Mouse (Mus musculus) heart, adult 8-10 months (tissue): ENCODE results near the gene 4930430F08Rik. TPM values are rescaled to one million over a fixed set of nuclear protein-coding genes. Genes with fewer than 3 reads are reported as not detected.
A peak's percentile ranks its signal among the peaks of the same experiment; 100 is the strongest.
"Not testable (repeated sequence)": the region's sequence is repeated elsewhere in the genome, so short reads cannot be mapped to it uniquely, and the experiment has no call there.

Experiments used
- DNase-seq: peaks from one replicate; pipeline ENCODE4 v3.0.0; 2022; ENCODE audit warnings: low spot score
- total RNA-seq, 4 experiments: library from RNA; stranded (reverse); gene quantifications; 2 replicates each; pipeline ENCODE4 v1.2.4; 2022

The 4930430F08Rik gene
- 1 to 10 TPM; 4.0 to 8.3 (median 5.6) TPM for total RNA-seq

GRCm38 (mm10) chr10:100590323-100590722 lies at the start of gene 4930430F08Rik, which contains the start of gene 1700017N19Rik:
TSS of gene 4930430F08Rik (minus strand) at chr10:100590423.
TSS of gene 1700017N19Rik (plus strand) at chr10:100590484.
- DNase-seq, result no peak

DNA sequence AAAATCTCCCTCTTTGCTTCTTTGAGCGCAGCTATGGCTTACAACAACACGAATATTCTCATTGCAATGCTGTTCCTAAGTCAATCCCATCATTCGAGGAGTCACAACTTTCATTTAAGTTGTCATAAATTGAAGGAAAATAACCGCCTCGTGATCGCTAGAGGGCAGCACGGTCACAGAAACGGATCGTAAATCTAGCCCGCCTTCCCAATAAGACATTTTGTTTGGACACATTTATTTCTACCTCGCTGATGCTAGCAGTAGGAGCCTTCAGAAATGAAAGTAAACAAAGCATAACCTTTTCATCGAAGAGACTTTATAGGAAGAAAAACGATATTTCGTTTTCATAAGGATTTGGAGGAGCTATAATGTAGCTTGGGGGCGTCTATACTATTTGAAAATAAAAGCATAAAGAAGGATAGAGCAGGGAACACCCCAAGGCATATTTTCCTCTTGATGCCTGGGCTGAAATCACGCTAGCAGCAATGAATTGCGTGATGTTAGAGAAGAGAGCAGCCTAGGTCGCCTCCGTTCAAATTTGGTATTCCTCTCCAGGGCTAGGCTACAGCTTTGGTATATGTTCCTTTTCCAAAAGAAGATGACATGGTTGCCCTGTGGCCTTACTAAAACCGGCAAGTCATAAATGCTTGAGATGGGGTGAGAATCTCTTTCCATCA lies 39.7 kb upstream of the 4930430F08Rik start:
- DNase-seq, result peak; percentile 2

DNA sequence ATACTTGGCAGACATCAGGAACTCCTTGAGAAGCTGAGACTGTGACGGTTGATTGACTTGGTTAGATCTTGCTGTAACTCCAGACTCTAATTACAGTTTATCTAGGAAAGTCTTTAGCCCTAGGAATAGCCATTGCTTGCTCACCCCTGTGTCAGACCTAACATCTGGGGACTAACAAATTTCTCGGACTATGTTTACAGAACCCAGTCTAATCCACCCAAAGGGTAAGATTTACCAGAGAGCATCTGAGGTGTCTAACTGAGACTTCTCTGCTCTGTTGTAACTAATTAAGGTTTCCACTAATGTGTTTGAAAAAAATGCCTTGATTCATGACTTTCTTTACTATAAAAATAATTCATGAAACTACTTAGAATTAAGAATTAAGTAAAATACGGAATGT lies 32.3 kb upstream of the 4930430F08Rik start:
- DNase-seq, result no peak

- DNase-seq, result no peak
Observed at GRCm38 (mm10) chr10:100620040-100620439, 29.8 kb upstream of the 4930430F08Rik start.

DNA sequence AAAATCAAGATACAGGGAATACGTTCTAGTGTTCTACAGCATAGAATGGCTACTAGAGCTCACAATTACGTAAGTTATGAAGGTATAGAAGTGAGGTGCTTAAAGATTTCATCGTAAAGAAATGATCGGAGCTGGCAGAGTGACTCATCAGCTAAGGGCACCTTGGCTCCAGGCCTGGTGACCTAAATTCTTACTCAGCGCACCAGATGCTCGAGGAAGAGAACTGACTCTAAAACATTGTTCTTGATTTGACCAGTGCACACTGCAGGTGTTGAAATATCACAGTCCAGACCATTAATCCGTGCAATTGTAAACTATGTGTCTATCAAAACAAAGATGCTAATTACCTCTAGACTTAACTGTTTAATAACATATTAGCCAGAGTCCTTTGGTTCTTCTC lies 29.3 kb upstream of the 4930430F08Rik start:
- DNase-seq, result no peak

DNA sequence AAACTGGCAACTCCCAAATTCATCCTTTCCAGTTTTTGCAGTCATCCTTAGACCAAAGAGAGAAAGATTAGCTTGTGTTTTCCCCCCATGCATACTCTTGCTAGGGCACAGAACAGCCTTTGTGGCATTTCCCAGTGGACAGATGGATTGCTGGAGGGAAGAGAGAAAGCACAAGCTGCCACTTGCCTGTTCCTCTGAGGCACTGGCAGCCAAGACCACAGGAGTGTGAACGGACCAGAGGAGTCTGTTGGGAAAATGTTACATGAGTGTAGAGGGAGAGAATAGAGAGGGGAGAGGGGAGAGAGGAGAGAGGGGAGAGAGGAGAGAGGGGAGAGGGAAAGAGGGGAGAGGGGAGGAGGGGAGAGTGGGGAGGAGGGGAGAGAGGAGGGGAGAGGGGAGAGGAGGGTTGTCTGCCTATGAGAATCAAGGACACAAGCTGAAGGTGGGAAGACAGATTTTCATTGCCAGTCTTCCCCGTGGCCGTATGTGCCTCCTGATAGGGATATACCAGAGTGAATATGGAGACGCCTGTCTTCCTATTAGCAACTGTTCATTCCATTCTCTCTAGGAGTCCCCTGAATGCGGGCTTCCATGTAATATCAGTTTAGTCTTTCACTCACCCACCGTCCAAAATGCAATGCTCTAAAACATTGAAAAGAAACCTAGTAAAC lies 27.1 kb upstream of the 4930430F08Rik start:
- no peak for DNase-seq

DNA sequence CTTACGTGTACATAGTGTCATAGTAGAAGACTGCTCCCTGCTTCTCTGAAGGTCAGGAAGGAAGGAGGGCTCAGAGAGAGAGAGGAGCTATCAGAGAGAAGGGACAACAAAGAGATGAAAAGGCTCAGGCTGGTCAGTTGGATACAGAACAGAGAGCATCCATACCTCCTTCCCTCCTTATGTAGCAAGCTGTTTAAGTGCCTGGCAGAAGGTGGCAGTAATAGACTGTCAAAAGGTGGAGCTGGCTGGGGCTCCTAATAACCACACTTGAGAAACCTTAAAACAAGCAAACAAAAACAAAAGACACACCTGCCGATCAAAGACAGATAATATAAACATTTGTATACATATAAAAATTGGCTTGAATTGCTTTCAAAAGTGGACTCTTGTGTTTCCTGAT lies 14.0 kb upstream of the 4930430F08Rik start:
- no peak for DNase-seq

DNA sequence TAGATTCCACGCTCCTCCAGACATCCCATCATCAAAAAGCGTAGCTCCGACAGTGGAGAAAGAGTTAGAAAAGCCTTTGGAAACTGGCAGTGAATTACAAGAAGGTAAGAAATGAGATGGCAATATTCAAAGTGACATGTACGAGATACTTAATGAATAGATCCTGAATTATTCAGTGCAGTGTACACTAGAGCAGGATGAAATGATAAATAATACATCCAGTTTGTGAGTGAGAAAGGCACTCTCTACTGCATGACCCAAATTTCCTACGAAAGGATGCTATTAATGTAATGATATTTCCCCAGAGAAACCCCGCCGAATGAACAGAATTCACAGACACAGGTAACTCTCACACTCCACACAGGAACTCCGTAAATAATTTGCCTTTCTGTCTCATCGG lies 13.3 kb upstream of the 4930430F08Rik start:
- DNase-seq, result no peak

- no peak for DNase-seq
Observed at GRCm38 (mm10) chr10:100598339-100598738, 8.1 kb upstream of the 4930430F08Rik start.

DNA sequence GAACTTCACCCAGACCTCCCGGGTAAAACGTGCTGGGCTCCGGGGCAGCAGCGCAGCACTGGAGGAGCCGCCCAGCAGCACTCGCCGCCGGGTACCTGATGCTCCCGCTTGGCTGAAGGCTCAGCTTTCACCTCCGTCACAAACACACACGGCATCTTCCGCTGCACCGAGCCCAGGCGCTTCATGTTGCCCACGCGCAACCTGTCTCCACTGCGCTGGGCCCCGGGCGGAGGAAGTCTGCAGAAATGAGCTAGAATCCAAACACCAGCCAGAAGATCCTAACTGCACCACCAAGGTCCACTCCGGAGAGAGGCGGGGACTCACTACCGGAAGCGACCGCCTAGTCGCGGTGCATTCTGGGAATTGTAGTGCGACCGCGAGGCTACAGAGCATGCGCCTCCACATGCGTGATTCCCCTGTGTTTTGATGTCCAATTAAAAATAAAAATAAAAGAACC lies 1.3 kb downstream of the 4930430F08Rik start:
- peak; percentile 86 for DNase-seq

GRCm38 (mm10) chr10:100588524-100588923 lies 1.7 kb downstream of the 4930430F08Rik start:
- DNase-seq, result peak; percentile 3

DNA sequence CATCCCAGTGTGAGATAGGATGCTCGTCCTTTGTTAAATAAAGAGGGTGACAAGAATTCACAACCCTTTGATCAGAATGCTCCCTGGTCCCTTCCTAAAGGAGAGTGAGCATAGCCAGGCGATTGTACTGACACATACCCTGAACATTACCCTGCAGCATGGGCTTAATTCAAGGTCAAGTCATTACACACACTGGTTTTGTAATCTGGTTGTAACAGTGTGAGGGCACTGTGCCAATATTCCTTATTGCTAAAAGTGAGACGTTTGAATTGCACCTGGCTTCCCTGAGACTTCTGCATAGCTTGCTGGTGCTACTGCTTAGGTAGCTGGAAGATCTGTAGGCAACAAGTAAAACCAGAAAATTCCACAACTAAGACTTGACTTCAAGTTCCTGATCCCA lies 6.0 kb downstream of the 4930430F08Rik start:
- DNase-seq, result no peak

DNA sequence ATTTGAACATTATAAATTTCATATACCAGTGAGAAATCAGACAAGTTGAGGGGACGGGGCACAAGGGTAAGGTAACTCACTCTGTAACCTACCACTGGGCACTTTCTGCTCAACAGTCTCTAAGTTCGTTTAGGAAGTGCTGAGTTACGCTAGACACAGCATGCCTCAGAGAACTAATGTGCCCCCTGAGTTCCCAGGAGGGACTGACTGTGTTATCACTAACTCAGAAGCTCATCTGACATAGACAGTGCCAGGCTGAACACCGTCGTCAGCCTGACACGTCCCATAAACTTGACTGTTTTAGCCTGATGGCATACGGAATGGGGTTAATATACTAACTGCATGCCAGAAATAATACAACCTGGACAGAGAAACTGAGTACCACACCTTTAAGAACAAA lies 14.9 kb downstream of the 4930430F08Rik start:
- no peak for DNase-seq

DNA sequence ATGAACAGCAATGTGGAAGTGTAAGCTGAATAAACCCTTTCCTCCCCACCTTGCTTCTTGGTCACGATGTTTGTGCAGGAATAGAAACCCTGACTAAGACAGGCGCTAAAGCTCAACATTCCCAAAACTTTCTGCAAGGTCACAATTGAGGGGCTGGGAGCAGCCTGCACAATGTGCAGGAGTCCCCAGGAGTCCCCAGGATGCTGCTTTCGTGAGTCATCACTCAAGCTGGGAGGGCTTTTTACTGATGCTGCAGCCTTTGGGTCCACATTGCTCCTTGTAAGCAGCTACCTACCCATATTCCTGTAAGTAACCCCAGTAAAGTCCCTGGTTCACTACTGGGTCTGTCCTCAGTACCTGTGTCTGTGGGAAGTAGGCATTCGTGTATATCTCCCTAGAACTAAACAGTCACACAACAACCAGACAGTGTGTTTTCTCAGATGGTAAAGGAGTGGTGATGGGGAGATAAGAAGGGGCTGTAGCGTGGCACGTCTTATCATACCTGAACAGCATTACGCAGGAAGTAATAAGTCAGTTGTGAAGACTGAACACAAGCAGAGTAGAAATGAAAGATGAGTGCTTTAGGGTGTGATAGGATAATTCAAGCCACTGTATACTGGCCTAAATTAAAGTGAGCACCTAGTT lies 15.6 kb downstream of the 4930430F08Rik start:
- no peak for DNase-seq

- no peak for DNase-seq
Observed at GRCm38 (mm10) chr10:100571707-100572106, 18.5 kb downstream of the 4930430F08Rik start.

GRCm38 (mm10) chr10:100564112-100564511 lies 26.1 kb downstream of the 4930430F08Rik start:
- DNase-seq, result no peak

GRCm38 (mm10) chr10:100560194-100560883 lies 29.9 kb downstream of the 4930430F08Rik start:
- DNase-seq, result not testable (repeated sequence)

- no peak for DNase-seq
Observed at GRCm38 (mm10) chr10:100556566-100557175, 33.6 kb downstream of the 4930430F08Rik start.

- DNase-seq, result no peak
Observed at GRCm38 (mm10) chr10:100524499-100525390, 65.5 kb downstream of the 4930430F08Rik start.

DNA sequence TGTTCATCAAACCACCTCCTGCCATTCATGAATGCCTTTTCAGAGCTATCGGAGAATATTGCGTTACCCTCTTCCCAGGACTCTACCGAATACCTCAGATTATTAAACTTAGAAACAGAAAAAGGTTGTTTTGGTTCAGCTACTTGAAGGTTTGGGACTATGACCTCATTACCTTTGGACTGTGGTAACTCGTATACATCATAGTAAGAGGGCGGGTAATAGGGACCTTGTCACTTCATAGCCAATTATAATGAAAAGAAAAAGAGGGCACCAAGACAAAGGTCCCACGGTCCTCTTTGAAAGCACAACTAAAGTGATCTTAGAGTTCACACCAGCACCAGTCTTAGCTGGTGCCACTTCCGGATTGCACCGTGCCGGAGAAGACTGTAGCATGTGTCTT lies 67.9 kb downstream of the 4930430F08Rik start:
- no peak for DNase-seq
